Mouse (Mus musculus): Measurements from ENCODE around the gene Rpl7l1. TPM values are rescaled to one million over a fixed set of nuclear protein-coding genes. Genes with fewer than 3 reads are reported as not detected.

Rpl7l1 gene
- polyA plus RNA-seq, 1 experiment from 2014 or later = 84.6 TPM

- Histone ChIP-seq H3K27me3 (ENCODE audit: control insufficient read depth, insufficient read depth, low read length) (no peaks in the 10 kb centered on the region), H3K4me2 (ENCODE audit: low read length) (no peak overlapping the region), H3K9me3 (ENCODE audit: control insufficient read depth, low read length) (no peaks in the 10 kb centered on the region), H3K4me1 (ENCODE audit: control insufficient read depth in 2 of 2, insufficient read depth in 2 of 2, low read length in 2 of 2) (peaks cover 3 to 14% of the 10 kb centered on the region in 2 experiments), H3K27ac (replicated peaks in 1 of 2; ENCODE audit: control insufficient read depth in 1 of 2, insufficient read depth in 1 of 2, low read depth in 2 of 2, low read length in 2 of 2) (no peak overlapping the region), H3K9ac (ENCODE audit: low read length) (no peak overlapping the region), H3K36me3 (ENCODE audit: control insufficient read depth, insufficient read depth, low read length) (peaks cover 58% of the 10 kb centered on the region), H3K4me3 (ENCODE audit: control insufficient read depth in 1 of 2, insufficient read depth in 1 of 2, low read depth in 1 of 2, low read length in 2 of 2) (no peak overlapping the region)
- no peak for ATAC-seq (ENCODE audit: insufficient number of reproducible peaks, insufficient read depth, low FRiP score, low read depth)
- 98% methylated on average over 9 of the region's 9 CpGs for WGBS
These were observed 7.4 kb downstream of the Rpl7l1 start for GRCm38 (mm10) chr17:46775070-46775469.

GRCm38 (mm10) chr17:46774131-46774472, 8.4 kb downstream of the Rpl7l1 start:
- H3K9me3 ChIP-seq (ENCODE audit: control insufficient read depth, low read length) = no peaks in the 10 kb centered on the region
- peaks cover 3 to 14% of the 10 kb centered on the region in 2 experiments for H3K4me1 ChIP-seq (ENCODE audit: control insufficient read depth in 2 of 2, insufficient read depth in 2 of 2, low read length in 2 of 2)
- H3K4me3 ChIP-seq (ENCODE audit: control insufficient read depth in 1 of 2, insufficient read depth in 1 of 2, low read depth in 1 of 2, low read length in 2 of 2) = no peak overlapping the region; a peak in 1 of 4 replicates
- ATAC-seq (ENCODE audit: insufficient number of reproducible peaks, insufficient read depth, low FRiP score, low read depth) = no peak
- peak overlapping the region; percentile 68; the same call in 1 of the 2 replicates for H3K4me2 ChIP-seq (ENCODE audit: low read length)
- 63% methylated on average over 2 of the region's 2 CpGs for WGBS
- no peak overlapping the region for H3K27ac ChIP-seq (replicated peaks in 1 of 2; ENCODE audit: control insufficient read depth in 1 of 2, insufficient read depth in 1 of 2, low read depth in 2 of 2, low read length in 2 of 2)
- no peaks in the 10 kb centered on the region for H3K27me3 ChIP-seq (ENCODE audit: control insufficient read depth, insufficient read depth, low read length)
- H3K9ac ChIP-seq (ENCODE audit: low read length) = no peak overlapping the region; the same call in 1 of the 2 replicates
- H3K36me3 ChIP-seq (ENCODE audit: control insufficient read depth, insufficient read depth, low read length) = peaks cover 49% of the 10 kb centered on the region

- H3K9ac ChIP-seq (ENCODE audit: low read length) = peak overlapping the region; percentile 88
- peak overlapping the region; percentile 49 to 76; a peak in 3 of 4 replicates for H3K27ac ChIP-seq (replicated peaks in 1 of 2; ENCODE audit: control insufficient read depth in 1 of 2, insufficient read depth in 1 of 2, low read depth in 2 of 2, low read length in 2 of 2)
- peaks cover 3 to 14% of the 10 kb centered on the region in 2 experiments for H3K4me1 ChIP-seq (ENCODE audit: control insufficient read depth in 2 of 2, insufficient read depth in 2 of 2, low read length in 2 of 2)
- H3K4me3 ChIP-seq (ENCODE audit: control insufficient read depth in 1 of 2, insufficient read depth in 1 of 2, low read depth in 1 of 2, low read length in 2 of 2) = peak overlapping the region; percentile 75 to 81
- no peak; the same call in 1 of the 2 replicates for ATAC-seq (ENCODE audit: insufficient number of reproducible peaks, insufficient read depth, low FRiP score, low read depth)
- WGBS = 9% methylated on average over 19 of the region's 20 CpGs
- peaks cover 43% of the 10 kb centered on the region for H3K36me3 ChIP-seq (ENCODE audit: control insufficient read depth, insufficient read depth, low read length)
- no peaks in the 10 kb centered on the region for H3K27me3 ChIP-seq (ENCODE audit: control insufficient read depth, insufficient read depth, low read length)
- peak overlapping the region; percentile 68 for H3K4me2 ChIP-seq (ENCODE audit: low read length)
- H3K9me3 ChIP-seq (ENCODE audit: control insufficient read depth, low read length) = no peaks in the 10 kb centered on the region
These were observed 9.0 kb downstream of the Rpl7l1 start for GRCm38 (mm10) chr17:46773278-46774130.

- WGBS = under 1% methylated on average over 50 of the region's 50 CpGs
- peak; percentile 80 for ATAC-seq (ENCODE audit: insufficient number of reproducible peaks, insufficient read depth, low FRiP score, low read depth)
These were observed 9.8 kb downstream of the Rpl7l1 start, which contains the start of gene 2310039H08Rik for GRCm38 (mm10) chr17:46772404-46773277. TSS of gene 2310039H08Rik (plus strand) at chr17:46772635.

GRCm38 (mm10) chr17:46772038-46772403, 10.5 kb downstream of the Rpl7l1 start:
- Histone ChIP-seq H3K4me2 (ENCODE audit: low read length) (peak overlapping the region; percentile 68), H3K9me3 (ENCODE audit: control insufficient read depth, low read length) (no peaks in the 10 kb centered on the region), H3K27me3 (ENCODE audit: control insufficient read depth, insufficient read depth, low read length) (no peaks in the 10 kb centered on the region), H3K4me3 (ENCODE audit: control insufficient read depth in 1 of 2, insufficient read depth in 1 of 2, low read depth in 1 of 2, low read length in 2 of 2) (peak overlapping the region; percentile 75 to 81), H3K36me3 (ENCODE audit: control insufficient read depth, insufficient read depth, low read length) (peaks cover 28% of the 10 kb centered on the region), H3K4me1 (ENCODE audit: control insufficient read depth in 2 of 2, insufficient read depth in 2 of 2, low read length in 2 of 2) (peaks cover 3 to 14% of the 10 kb centered on the region in 2 experiments), H3K27ac (replicated peaks in 1 of 2; ENCODE audit: control insufficient read depth in 1 of 2, insufficient read depth in 1 of 2, low read depth in 2 of 2, low read length in 2 of 2) (peak overlapping the region; percentile 67 to 76), H3K9ac (ENCODE audit: low read length) (peak overlapping the region; percentile 88)
- 8% methylated on average over 5 of the region's 5 CpGs for WGBS
- no peak for ATAC-seq (ENCODE audit: insufficient number of reproducible peaks, insufficient read depth, low FRiP score, low read depth)

More at GRCm38 (mm10) chr17:46772404-46773277, 9.8 kb downstream of the Rpl7l1 start, which contains the start of gene 2310039H08Rik:
- peak within 1 kb of the TSS; percentile 75 to 81 for H3K4me3 ChIP-seq (ENCODE audit: control insufficient read depth in 1 of 2, insufficient read depth in 1 of 2, low read depth in 1 of 2, low read length in 2 of 2)
- peaks cover 34% of the 10 kb centered on the region for H3K36me3 ChIP-seq (ENCODE audit: control insufficient read depth, insufficient read depth, low read length)
- peak within 1 kb of the TSS; percentile 88 for H3K9ac ChIP-seq (ENCODE audit: low read length)
- H3K9me3 ChIP-seq (ENCODE audit: control insufficient read depth, low read length) = no peaks in the 10 kb centered on the region
- H3K4me1 ChIP-seq (ENCODE audit: control insufficient read depth in 2 of 2, insufficient read depth in 2 of 2, low read length in 2 of 2) = peaks cover 3 to 14% of the 10 kb centered on the region in 2 experiments
- H3K4me2 ChIP-seq (ENCODE audit: low read length) = peak within 1 kb of the TSS; percentile 68
- peak within 1 kb of the TSS; percentile 67 to 76 for H3K27ac ChIP-seq (replicated peaks in 1 of 2; ENCODE audit: control insufficient read depth in 1 of 2, insufficient read depth in 1 of 2, low read depth in 2 of 2, low read length in 2 of 2)
- no peaks in the 10 kb centered on the region for H3K27me3 ChIP-seq (ENCODE audit: control insufficient read depth, insufficient read depth, low read length)

- no peak for ATAC-seq (ENCODE audit: insufficient number of reproducible peaks, insufficient read depth, low FRiP score, low read depth)
- peaks cover 3 to 14% of the 10 kb centered on the region in 2 experiments for H3K4me1 ChIP-seq (ENCODE audit: control insufficient read depth in 2 of 2, insufficient read depth in 2 of 2, low read length in 2 of 2)
- H3K36me3 ChIP-seq (ENCODE audit: control insufficient read depth, insufficient read depth, low read length) = peaks cover 25% of the 10 kb centered on the region
- peak overlapping the region in 1 of 2 experiments; percentile 81; a peak in 2 of 4 replicates for H3K4me3 ChIP-seq (ENCODE audit: control insufficient read depth in 1 of 2, insufficient read depth in 1 of 2, low read depth in 1 of 2, low read length in 2 of 2)
- no peaks in the 10 kb centered on the region for H3K9me3 ChIP-seq (ENCODE audit: control insufficient read depth, low read length)
- H3K27ac ChIP-seq (replicated peaks in 1 of 2; ENCODE audit: control insufficient read depth in 1 of 2, insufficient read depth in 1 of 2, low read depth in 2 of 2, low read length in 2 of 2) = no peak overlapping the region
- H3K4me2 ChIP-seq (ENCODE audit: low read length) = peak overlapping the region; percentile 68
- peak overlapping the region; percentile 88 for H3K9ac ChIP-seq (ENCODE audit: low read length)
- H3K27me3 ChIP-seq (ENCODE audit: control insufficient read depth, insufficient read depth, low read length) = no peaks in the 10 kb centered on the region
- 64% methylated on average over 17 of the region's 17 CpGs for WGBS
These were observed 10.9 kb downstream of the Rpl7l1 start for GRCm38 (mm10) chr17:46771616-46772015.

DNA sequence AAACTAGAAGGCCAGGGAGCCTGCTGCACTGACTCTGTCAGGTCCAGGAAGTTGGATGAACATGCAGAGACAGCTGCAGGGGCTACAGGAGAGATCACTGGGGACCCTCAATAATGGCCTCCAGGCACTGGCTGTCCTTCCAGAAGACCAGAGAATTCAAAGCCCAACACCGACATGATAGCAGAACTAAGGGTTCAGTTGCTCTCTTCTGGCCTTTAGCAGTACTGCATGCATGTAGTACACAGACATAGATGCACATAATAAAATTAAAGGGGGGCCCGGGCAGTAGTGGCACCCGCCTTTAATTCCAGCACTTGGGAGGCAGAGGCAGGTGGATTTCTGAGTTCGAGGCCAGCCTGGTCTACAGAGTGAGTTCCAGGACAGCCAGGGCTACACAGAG, 11.4 kb downstream of the Rpl7l1 start:
- Histone ChIP-seq H3K4me3 (ENCODE audit: control insufficient read depth in 1 of 2, insufficient read depth in 1 of 2, low read depth in 1 of 2, low read length in 2 of 2) (no peak overlapping the region), H3K4me1 (ENCODE audit: control insufficient read depth in 2 of 2, insufficient read depth in 2 of 2, low read length in 2 of 2) (peaks cover 3 to 14% of the 10 kb centered on the region in 2 experiments), H3K9ac (ENCODE audit: low read length) (no peak overlapping the region), H3K9me3 (ENCODE audit: control insufficient read depth, low read length) (no peaks in the 10 kb centered on the region), H3K27ac (replicated peaks in 1 of 2; ENCODE audit: control insufficient read depth in 1 of 2, insufficient read depth in 1 of 2, low read depth in 2 of 2, low read length in 2 of 2) (no peak overlapping the region), H3K27me3 (ENCODE audit: control insufficient read depth, insufficient read depth, low read length) (no peaks in the 10 kb centered on the region), H3K36me3 (ENCODE audit: control insufficient read depth, insufficient read depth, low read length) (peaks cover 19% of the 10 kb centered on the region), H3K4me2 (ENCODE audit: low read length) (no peak overlapping the region)
- WGBS = 84% methylated on average over 4 of the region's 4 CpGs
- no peak for ATAC-seq (ENCODE audit: insufficient number of reproducible peaks, insufficient read depth, low FRiP score, low read depth)
